Comparison of ENCODE assay signal across 8 mouse cellular contexts in genomic region chr17:15395997-15396675, GRCm38 (mm10). TPM values are rescaled to one million over a fixed set of nuclear protein-coding genes. Genes with fewer than 3 reads are reported as not detected.
DNase-seq lines count a peak whose midpoint lies in the region; ATAC-seq and TF ChIP-seq lines count a peak whose summit lies in the region.

TSS of gene Fam120b (plus strand) at chr17:15396202.

- ATAC-seq in forebrain, postnatal 0 days: peak; percentile 98
- peak; percentile 97 for ATAC-seq in lung, embryonic 15.5 days (ENCODE audit: borderline replicate concordance, extremely low read depth, low FRiP score, low TSS enrichment)

- peak within 1 kb of the TSS; percentile 95 for H3K9ac ChIP-seq in forebrain, postnatal 0 days
- peak within 1 kb of the TSS; percentile 92 for H3K9ac ChIP-seq in lung, embryonic 15.5 days

- H3K36me3 ChIP-seq in forebrain, postnatal 0 days (ENCODE audit: insufficient read depth): no peaks in the 10 kb centered on the region
- H3K36me3 ChIP-seq in lung, embryonic 15.5 days: no peaks in the 10 kb centered on the region

- H3K4me1 ChIP-seq in cerebellum, adult 2 months (ENCODE audit: control insufficient read depth, insufficient read depth, low read length): no peaks in the 10 kb centered on the region
- H3K4me1 ChIP-seq in forebrain, postnatal 0 days (ENCODE audit: insufficient read depth): peaks cover 9% of the 10 kb centered on the region; the same call in 1 of the 2 replicates
- H3K4me1 ChIP-seq in lung, embryonic 15.5 days: peaks cover 19% of the 10 kb centered on the region

- H3K4me3 ChIP-seq in cerebellum, adult 2 months (replicated peaks; ENCODE audit: insufficient read depth, low read depth, low read length): peak within 1 kb of the TSS; percentile 66
- peak within 1 kb of the TSS; percentile 78 for H3K4me3 ChIP-seq in forebrain, postnatal 0 days (ENCODE audit: low read depth, low read length)
- H3K4me3 ChIP-seq in lung, embryonic 15.5 days: peak within 1 kb of the TSS; percentile 94

- peak; percentile 98 for DNase-seq in MEL-GATA-1-ER (ENCODE audit: extremely low read depth, low read depth)
- DNase-seq in cerebellum, adult 2 months: peak; percentile 87 to 92
- peak; percentile 96 for DNase-seq in forebrain, postnatal 0 days
- peak; percentile 84 for DNase-seq in heart, postnatal 4 days
- peak; percentile 92 to 96 for DNase-seq in layer of hippocampus, adult 8-10 months (ENCODE audit: low spot score in 2 of 2)
- DNase-seq in ovary, adult 18-20 months (ENCODE audit: low spot score): peak; percentile 90
- peak; percentile 93 for DNase-seq in thymus, postnatal 0 days (ENCODE audit: low spot score)

- H3K9me3 ChIP-seq in forebrain, postnatal 0 days (ENCODE audit: low read length): no peaks in the 10 kb centered on the region
- H3K9me3 ChIP-seq in lung, embryonic 15.5 days: no peaks in the 10 kb centered on the region

- H3K4me2 ChIP-seq in forebrain, postnatal 0 days (ENCODE audit: low read depth): peak within 1 kb of the TSS; percentile 90
- H3K4me2 ChIP-seq in lung, embryonic 15.5 days: peak within 1 kb of the TSS; percentile 89

- H3K27me3 ChIP-seq in cerebellum, adult 2 months (ENCODE audit: control insufficient read depth, insufficient read depth, low read length): no peaks in the 10 kb centered on the region; the same call in 1 of the 2 replicates
- H3K27me3 ChIP-seq in forebrain, postnatal 0 days (ENCODE audit: insufficient read depth, low read length): no peaks in the 10 kb centered on the region
- 0 out of 2 replicates have a peak, but pooled peaks cover 7% of the 10 kb centered on the region for H3K27me3 ChIP-seq in lung, embryonic 15.5 days

- peak; percentile 73; the same call in 1 of the 2 replicates for TF ChIP-seq POLR2A in cerebellum, adult 2 months (IDR thresholded peaks at IDR 0.05; ENCODE audit: borderline replicate concordance, insufficient read depth, low read length)

- peak within 1 kb of the TSS; percentile 15; the same call in 1 of the 2 replicates for H3K27ac ChIP-seq in cerebellum, adult 2 months (ENCODE audit: insufficient read depth, low read length)
- H3K27ac ChIP-seq in forebrain, postnatal 0 days (ENCODE audit: low read depth, low read length): peak within 1 kb of the TSS; percentile 93
- peak within 1 kb of the TSS; percentile 88 for H3K27ac ChIP-seq in lung, embryonic 15.5 days

- WGBS in cerebellum, adult 2 months: under 1% methylated on average over 31 of the region's 31 CpGs
- 1% methylated on average over 31 of the region's 31 CpGs for WGBS in forebrain, postnatal 0 days
- WGBS in lung, embryonic 15.5 days: 1% methylated on average over 31 of the region's 31 CpGs

- TF ChIP-seq CTCF in cerebellum, adult 2 months (IDR thresholded peaks at IDR 0.05; ENCODE audit: borderline replicate concordance, insufficient read depth, low read depth, low read length): no peak
- TF ChIP-seq CTCF in forebrain, postnatal 0 days (IDR thresholded peaks at IDR 0.05; ENCODE audit: low read depth): no peak

RNA-seq across cellular contexts. Expression of gene Fam120b, which starts in this region (rescaled TPM):
- polyA plus RNA-seq in cerebellum, adult 2 months (2012; rRNA removed): 33.8 TPM in 2 replicates
- total RNA-seq in forebrain, postnatal 0 days (2014; rRNA removed): 41.0 and 43.8 TPM in 2 replicates
- 29.3 and 36.3 TPM in 2 replicates for polyA plus RNA-seq in forebrain, postnatal 0 days (2015; fragmentation: Nextera tagmentation; extraction: Ambion mirVana)
- total RNA-seq in heart, postnatal 4 days (2021): 10 to 100 TPM in 1 of 2 experiments, 1 to 10 TPM in 1; 9.2 to 10.5 TPM
- 10 to 100 TPM; 45.0 to 55.4 (median 50.5) TPM for total RNA-seq in layer of hippocampus, adult 8-10 months (2022)
- 26.1 and 26.8 TPM in 2 replicates for polyA plus RNA-seq in lung, embryonic 15.5 days (2015; fragmentation: Nextera tagmentation; extraction: Ambion mirVana)
- 16.2 and 17.2 TPM in 2 replicates for polyA plus RNA-seq in thymus, postnatal 0 days (2015; fragmentation: Nextera tagmentation; extraction: Ambion mirVana)

Comparison
In these comparisons a context has a peak if more than half of its experiments do, and no peak if none do; other contexts are left out.
1. Peak in every context shown above with its lines: DNase-seq, ATAC-seq, H3K4me3 ChIP-seq and H3K27ac ChIP-seq.
2. H3K27ac ChIP-seq: peak in every context shown above with its lines; median percentile 93 in forebrain, postnatal 0 days; 88 in lung, embryonic 15.5 days; 15 in cerebellum, adult 2 months.